Mouse (Mus musculus): Measurements from ENCODE around the gene Mcf2l.

The Mcf2l gene

DNA sequence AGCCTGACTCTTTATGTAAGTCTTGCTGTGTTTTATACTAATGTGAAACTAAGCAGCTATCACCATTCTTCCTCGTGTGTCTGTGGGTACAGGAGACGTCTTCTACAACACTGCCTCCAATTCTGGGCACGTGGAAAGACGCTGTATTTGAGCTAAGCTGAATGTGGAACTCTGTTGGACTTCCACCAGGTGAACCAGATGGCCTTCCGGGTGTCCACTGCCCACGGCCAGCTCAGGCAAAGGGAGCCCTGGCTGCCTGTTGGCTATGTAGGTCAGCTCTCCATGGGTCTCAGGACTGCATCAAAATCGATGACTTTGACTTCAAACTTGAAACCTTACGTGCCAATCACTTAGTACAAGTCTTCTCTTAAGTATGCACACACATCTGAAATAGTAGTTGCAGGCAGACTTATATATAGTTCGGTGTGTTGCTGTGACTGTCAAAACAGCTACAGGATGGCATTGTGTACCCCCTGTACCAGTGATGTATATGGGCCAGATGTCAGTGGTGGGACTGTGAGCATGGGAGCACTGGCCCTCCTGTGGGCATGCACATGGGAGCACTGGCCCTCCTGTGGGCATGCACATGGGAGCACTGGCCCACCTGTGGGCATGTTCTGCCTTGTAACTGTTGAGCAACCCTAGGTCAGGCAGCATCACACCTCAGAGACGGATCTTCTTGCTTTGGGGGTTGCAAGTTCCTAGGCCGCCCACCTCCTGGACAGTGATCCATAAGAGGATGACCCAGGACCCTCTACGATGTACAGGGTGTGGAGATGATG is 20.4 kb downstream of the Mcf2l start:
- no peak for TF ChIP-seq GATA4 (IDR thresholded peaks at IDR 0.05; ENCODE audit: insufficient replicate concordance, low read length)

DNA sequence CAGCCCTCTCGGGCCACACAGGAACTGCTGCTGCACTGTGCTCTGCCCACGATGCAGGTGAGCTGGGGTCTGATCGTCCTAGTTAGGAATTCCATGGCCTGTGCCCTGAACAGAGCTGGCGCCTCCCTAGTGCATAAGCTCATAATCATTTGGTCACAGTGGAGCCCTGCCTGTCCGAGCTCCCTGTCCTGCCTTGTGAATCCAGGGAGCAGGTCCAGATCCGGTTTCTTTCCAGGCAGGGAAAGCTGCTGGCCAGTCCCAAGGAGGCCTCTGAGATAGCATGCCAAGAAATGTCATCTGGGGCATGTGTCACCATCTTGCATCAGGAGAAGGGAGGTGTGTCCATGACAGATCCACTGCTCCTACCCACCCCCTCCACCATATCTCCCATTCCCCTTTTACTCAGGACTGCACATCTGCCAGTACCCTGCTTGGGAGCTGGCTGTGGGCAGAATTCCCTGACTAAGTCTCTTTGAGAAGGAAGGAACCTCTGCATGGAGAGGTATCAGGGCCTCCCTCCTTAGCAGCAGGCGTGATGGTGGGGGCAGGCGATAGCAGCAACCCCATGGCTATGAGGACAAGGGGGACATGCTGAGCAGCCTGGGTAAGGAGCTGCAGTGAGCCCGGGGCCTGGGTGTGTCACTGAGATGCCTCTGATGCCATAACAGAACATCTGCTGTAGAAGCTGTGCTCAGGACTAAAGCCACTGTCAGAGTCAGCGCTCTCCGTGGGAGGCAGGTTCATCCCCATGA is 21.4 kb downstream of the Mcf2l start:
- TF ChIP-seq GATA4 (IDR thresholded peaks at IDR 0.05; ENCODE audit: insufficient replicate concordance, low read length), result no peak

DNA sequence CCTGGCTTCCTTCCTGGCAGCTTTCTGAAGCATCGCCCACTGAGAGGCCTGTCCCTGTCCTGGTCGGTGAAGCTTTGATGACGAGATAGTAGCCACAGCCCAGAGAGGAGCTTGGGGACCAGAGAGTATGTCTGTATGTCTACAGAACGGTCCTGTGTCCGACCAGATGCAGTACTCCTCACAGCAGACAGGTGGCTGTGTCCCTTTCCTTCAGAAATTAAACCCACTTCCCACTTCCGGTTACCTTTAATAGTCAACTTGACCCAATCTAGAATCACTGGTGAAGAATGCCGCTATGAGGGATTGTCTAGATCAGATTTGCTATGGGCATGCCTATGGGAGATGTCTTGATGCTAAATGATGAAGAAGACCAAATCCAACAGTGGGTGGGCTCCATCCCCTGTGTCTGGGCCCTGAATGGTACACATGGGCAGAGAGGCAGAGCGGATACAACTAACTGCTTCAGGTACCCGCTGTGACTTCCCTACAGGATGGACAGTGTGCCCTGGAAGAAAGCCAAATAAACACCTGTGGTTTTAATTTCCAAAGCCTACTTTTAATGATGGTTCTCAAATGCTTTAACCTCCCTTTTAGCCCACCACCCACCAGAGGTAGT is 22.0 kb downstream of the Mcf2l start:
- TF ChIP-seq GATA4 (IDR thresholded peaks at IDR 0.05; ENCODE audit: insufficient replicate concordance, low read length), result no peak

DNA sequence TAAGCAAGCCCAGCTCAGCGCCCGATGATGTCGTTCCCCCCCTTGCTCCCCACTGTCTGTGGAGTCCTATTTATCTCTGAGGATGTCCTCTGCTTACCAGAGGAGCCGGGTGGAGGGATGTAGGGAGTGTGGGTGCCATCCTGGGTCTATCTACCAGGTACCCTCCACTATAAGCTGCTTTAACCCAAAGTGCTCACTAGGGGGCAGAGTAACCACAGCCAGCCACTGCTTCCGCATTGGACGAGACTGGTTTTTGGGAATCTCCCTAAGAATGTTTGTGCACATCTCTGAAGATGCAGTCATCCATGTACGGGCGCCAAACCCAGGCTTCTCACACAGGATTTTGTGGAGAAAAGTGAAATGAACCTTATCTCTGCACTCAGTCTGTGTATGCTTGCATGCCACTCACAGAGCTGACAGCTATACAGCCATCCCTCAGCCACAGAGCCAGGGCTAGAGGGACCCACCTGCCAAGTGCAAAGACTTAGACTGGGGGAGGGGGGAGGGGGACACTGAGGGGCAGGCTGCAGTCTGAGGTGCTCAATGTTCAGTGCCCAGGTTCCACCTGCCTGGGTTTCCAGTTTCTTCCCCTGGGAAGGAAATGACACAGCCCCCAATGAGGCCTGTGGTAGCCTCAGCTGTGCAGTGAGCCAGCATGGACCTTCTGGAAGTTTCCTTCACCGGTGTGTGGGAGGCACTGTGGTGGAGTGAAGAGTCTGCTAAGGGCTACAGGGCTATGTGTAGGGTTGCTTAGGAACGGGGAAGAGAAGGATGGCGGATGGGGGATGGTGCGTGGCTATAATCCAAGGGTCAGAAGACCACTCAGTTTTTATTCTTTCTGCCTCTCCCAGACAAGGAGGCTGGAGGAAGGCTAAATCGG is 23.1 kb downstream of the Mcf2l start:
- no peak for TF ChIP-seq GATA4 (IDR thresholded peaks at IDR 0.05; ENCODE audit: insufficient replicate concordance, low read length)

DNA sequence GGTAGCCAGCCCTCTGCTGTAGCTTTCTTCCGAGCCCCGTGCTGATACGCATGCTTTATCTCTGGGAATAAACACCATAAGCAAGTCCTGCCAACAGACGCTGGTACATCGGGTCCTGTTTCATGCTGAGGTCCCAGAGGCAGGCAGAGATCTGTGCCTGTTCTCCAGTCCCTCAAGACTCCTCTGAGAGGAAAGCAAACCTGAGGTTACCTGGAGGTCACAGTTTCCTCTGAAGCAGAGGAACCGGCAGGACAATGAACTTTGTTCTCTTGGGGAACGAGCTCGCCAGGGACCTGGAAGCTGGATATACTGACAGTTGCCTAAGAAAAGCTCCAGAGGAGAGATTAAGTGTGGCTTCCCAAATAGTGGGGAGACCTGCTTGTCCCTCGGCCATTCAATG is 24.2 kb downstream of the Mcf2l start:
- TF ChIP-seq GATA4 (IDR thresholded peaks at IDR 0.05; ENCODE audit: insufficient replicate concordance, low read length), result no peak

DNA sequence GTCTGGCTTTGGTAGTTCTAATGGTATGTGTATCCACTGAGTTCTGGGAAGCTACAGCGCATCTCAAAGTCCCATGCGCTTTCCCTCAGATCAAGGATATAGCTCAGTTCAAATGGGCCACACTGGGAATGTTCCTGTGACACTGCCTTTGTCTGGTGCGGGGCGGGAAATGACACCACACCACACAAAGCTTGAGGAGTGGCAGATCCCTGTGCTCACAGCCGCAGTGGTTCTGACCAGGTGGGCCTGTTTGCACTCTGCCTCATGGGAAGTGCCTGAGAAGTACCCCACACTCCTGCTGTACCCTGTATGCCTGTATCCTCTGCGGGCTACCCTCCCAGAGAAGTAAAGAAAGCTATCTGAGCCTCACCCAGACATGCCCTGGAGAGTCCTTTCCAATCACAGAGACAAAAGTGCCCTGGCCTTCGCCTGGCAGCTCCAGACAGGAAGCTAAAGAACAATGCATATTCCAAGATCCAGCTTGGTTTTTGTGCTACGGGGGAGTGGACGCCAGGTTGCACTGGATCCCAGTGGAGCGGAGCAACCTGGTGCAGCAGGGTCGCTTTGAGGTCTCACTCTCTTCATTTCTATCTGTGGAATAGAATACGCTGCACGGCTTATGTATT is 30.3 kb downstream of the Mcf2l start:
- TF ChIP-seq GATA4 (IDR thresholded peaks at IDR 0.05; ENCODE audit: insufficient replicate concordance, low read length), result no peak

DNA sequence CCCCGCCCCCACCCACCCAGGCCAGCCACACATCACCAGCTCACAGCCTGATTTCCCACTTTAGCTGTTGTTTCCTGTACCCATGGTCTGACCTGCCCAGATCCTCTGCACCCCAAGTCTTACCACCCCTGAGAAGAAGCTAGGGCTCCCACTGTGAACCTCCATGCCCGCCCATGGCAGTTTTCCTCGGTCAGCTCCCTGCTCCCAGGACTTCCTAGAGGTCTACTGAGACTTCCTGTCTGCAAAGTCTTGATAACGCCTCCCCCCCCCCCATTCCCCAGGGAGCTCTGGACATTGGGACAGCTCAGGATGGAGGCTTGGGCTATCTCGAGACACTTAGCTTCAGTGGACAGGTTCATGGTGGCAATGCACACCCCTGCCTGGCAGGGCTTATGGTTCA is 31.5 kb downstream of the Mcf2l start:
- TF ChIP-seq GATA4 (IDR thresholded peaks at IDR 0.05; ENCODE audit: insufficient replicate concordance, low read length), result no peak

DNA sequence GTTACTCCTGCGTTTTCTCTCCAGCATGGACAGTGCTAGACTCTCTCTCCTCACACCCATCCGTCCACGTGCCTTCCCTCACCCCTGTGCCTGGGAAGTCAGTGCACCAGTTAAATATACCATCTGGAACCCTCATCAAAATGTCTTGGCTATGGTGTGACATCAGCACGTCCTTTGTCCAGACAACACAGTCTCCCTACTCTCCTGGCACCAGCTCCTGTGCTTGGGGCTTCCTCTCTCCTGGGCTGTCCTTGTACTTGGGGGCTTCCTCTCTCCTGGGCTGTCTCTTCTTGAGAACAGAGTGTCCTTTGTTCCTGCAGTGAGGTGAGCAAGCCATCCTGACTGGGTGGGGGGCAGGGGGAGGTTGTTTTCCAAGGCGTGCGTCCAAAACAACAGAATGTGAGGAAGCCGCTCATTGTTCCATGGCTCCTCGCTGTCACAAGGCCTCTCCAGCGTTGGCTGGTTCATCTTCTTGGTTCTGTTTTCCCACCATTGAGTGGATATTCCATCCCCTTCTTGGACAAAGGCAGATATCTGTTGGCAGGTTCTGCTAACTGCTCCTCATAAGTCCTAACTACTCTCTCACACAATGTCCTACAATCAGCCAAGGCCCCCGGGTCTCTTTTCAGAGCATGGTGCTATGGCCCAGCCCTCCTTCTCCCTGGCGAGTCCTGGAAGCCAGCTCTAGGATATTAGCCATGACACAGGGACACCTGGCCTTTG is 32.2 kb downstream of the Mcf2l start:
- TF ChIP-seq GATA4 (IDR thresholded peaks at IDR 0.05; ENCODE audit: insufficient replicate concordance, low read length), result no peak

DNA sequence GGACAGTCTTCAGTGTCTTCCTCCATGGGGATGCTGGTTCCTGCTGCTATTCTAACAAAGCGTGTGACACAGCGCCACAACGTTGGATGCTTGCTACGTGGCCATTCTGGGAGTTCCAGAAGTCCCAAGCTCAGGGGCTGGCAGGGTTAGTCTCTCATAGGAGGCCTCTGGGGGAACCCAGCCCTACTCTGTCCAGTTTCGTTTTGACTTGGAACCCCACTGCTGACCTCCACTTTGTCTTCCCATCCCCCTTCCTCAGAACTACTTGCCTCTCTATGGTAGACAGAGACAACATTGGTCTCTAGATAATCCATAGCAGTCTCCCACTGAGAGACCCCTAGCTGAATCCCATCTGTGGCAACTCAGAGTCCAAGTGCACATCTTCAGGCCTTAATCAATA is 33.0 kb downstream of the Mcf2l start:
- TF ChIP-seq GATA4 (IDR thresholded peaks at IDR 0.05; ENCODE audit: insufficient replicate concordance, low read length), result no peak

DNA sequence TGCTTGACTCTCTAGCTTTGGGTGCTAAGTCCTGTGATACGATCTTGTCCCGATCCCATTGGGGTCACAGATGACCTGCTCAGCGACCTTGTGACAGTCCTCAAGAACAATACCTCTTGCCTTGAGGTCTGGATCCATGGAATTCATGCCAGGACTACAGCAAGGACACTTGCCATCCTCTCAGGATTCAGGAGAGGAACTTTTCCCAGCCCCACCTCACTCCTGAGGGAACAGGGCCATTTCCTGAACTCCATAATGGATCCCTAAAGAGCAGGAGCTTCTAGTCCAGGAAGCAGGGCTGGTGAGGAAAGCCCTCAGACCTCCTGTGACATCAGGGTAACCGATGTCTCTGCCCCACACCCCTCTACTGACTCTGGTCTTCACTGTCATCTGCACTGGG is 34.1 kb downstream of the Mcf2l start:
- TF ChIP-seq GATA4 (IDR thresholded peaks at IDR 0.05; ENCODE audit: insufficient replicate concordance, low read length), result no peak

DNA sequence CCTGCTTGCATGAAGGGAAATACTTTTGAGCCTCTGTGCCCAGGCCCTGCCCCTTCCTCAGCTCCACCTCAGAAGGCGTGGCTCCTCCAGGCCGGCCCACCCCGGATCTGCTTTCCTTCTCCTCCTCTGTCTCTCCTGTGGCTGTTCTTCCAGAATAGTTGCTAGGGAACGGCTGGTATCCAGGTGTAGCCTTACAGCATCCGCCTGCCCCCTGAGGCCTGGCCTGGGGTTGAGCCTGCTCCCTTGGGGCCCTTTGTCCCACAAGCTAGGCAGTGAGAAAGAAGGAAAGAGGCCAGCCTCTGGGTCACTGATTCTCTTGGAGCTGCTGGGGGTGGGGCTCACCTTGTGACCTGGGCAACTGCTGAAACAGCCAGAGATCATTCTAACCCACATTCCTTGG is 38.4 kb downstream of the Mcf2l start:
- TF ChIP-seq GATA4 (IDR thresholded peaks at IDR 0.05; ENCODE audit: insufficient replicate concordance, low read length), result no peak

DNA sequence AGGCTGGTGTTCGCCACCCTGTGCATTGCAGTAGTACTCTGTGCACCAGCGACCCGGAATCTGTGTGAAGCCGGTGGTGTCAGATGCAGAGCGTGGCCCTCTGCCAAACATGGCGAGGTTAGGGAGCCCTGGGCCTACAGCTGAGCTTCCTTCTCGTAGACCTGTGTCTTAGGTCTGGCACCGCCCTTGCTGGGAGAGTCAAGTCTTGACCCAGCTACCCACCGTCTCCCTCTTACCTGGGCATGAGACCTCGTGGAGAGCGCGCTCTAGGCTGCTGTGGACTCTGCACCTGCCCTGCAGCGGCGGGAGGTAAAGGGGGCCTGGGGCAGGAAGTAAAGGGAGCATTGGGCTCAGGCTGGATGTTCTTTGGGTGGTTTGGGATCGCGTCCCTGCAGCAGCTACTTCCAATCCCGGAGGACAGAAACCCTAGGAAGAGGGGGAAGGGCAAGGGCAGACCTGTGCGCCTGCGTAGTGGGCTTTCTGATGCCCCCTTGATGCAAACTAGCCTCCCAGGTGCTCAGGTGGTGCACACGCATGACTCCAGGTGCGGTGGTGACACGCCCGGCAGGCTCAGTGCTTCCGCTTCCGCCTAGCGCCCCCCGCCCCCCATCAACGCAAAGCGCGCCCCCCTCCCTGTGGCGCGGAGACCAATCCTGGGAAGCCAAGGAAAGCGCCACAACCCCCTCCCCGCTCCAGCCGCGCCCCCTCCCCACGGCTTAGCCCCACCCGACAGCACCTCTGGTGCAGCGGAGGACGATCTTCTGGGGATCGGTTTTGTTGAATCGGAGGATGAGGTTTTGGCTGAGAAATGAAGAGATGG is 41.8 kb downstream of the Mcf2l start:
- TF ChIP-seq GATA4 (IDR thresholded peaks at IDR 0.05; ENCODE audit: insufficient replicate concordance, low read length), result no peak

DNA sequence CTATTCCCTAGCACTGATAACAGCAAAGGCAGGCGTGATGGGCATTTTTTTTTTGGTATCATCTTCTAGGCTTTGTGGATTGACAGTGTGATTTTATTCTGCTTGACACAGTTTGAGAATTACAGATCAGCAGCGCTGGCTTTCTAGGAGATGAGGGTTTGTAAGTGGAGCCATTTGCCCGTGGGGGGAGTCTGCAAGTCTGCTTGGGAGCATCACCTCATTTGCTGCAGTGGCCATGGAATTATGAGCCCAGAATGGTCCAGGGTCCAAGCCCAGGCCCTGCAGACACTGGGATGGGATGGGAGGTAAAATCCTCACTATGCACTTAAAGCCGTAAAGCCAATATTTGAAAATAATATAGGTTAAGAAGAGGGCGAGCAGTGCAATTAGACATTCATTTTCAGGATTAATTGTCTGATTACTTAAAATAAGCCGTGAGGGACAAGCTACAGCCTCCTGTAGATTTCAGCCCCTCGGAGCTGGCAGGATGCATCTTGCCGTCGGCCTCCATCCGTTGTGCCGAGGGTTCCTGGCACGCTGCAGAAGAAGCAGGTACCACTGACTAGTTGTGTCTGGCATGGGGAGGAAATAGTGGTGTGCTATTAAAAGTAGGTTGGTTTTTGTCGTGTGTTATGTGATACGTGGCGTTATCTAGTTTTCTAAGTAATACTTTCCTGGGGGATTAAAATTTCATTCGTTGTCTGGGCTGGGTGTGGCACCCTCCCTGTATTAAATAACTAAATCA is 42.7 kb downstream of the Mcf2l start:
- no peak for TF ChIP-seq GATA4 (IDR thresholded peaks at IDR 0.05; ENCODE audit: insufficient replicate concordance, low read length)
